Mouse (Mus musculus) heart, embryonic 14.5 days (tissue): ENCODE data around the gene Rere. TPM values are rescaled to one million over a fixed set of nuclear protein-coding genes. Genes with fewer than 3 reads are reported as not detected.

Experiments
- ATAC-seq: fragments of 200-750 bp; cut with Nextera tagmentation; 2 replicates; pipeline ENCODE4 v1.8.0; 2017; ENCODE audit warnings: low read depth, moderate TSS enrichment; ENCODE audit not compliant: insufficient number of reproducible peaks, insufficient read depth, low FRiP score
- H3K27ac ChIP-seq, 2 experiments: fragments of 200-500 bp in 1 of 2; fragments of 300-500 bp in 1 of 2; sonication (generic) in 1 of 2; replicated peaks in 1 of 2; 2 replicates each; pipeline ENCODE4 v1.5.1; 2012 to 2014; ENCODE audit warnings: low read depth in 2 of 2, low read length in 2 of 2, control low read depth in 1 of 2, mild to moderate bottlenecking in 1 of 2, mixed read lengths in 1 of 2; ENCODE audit not compliant: control insufficient read depth in 1 of 2, insufficient read depth in 1 of 2
- H3K27me3 ChIP-seq: fragments of 300-500 bp; sonication (generic); 2 replicates; pipeline ENCODE4 v1.6.1; 2014; ENCODE audit warnings: mild to moderate bottlenecking, low read length, control low read depth; ENCODE audit not compliant: control insufficient read depth, insufficient read depth
- H3K36me3 ChIP-seq: fragments of 300-500 bp; sonication (generic); 2 replicates; pipeline ENCODE4 v1.6.1; 2014; ENCODE audit warnings: mild to moderate bottlenecking, control low read depth, low read length, mixed read lengths; ENCODE audit not compliant: control insufficient read depth, insufficient read depth
- H3K4me1 ChIP-seq, 2 experiments: fragments of 200-500 bp in 1 of 2; fragments of 300-500 bp in 1 of 2; sonication (generic) in 1 of 2; 2 replicates each; pipeline ENCODE4 v1.6.1; 2012 to 2014; ENCODE audit warnings: low read length in 2 of 2, control low read depth in 1 of 2, mixed read lengths in 1 of 2; ENCODE audit not compliant: control insufficient read depth in 2 of 2, insufficient read depth in 2 of 2
- H3K4me2 ChIP-seq: fragments of 300-500 bp; sonication (generic); 2 replicates; pipeline ENCODE4 v1.6.1; 2014; ENCODE audit warnings: mild to moderate bottlenecking, low read length
- H3K4me3 ChIP-seq, 2 experiments: fragments of 200-500 bp in 1 of 2; fragments of 300-500 bp in 1 of 2; sonication (generic) in 1 of 2; 2 replicates each; pipeline ENCODE4 v1.5.1; 2012 to 2014; ENCODE audit warnings: low read length in 2 of 2, mild to moderate bottlenecking in 2 of 2, control low read depth in 1 of 2, low read depth in 1 of 2, moderate library complexity in 1 of 2; ENCODE audit not compliant: control insufficient read depth in 1 of 2, insufficient read depth in 1 of 2
- H3K9ac ChIP-seq: fragments of 300-500 bp; sonication (generic); 2 replicates; pipeline ENCODE4 v1.6.1; 2014; ENCODE audit warnings: mild to moderate bottlenecking, low read length
- H3K9me3 ChIP-seq: fragments of 300-500 bp; sonication (generic); 2 replicates; pipeline ENCODE4 v1.6.1; 2016; ENCODE audit warnings: low read length, control low read depth; ENCODE audit not compliant: control insufficient read depth
- WGBS: fragments of 180-500 bp; shearing (Covaris S2); extraction: QIAGEN DNeasy Blood & Tissue Kit; methylation state at CpG from one replicate; pipeline ENCODE4 v1.1.7; 2014; 5-methylcytosine and 5-hydroxymethylcytosine counted together
- polyA plus RNA-seq: library from polyadenylated mRNA; unstranded; fragments of >200 nt; fragmentation: Nextera tagmentation; extraction: Ambion mirVana; gene quantifications from 2 replicates; pipeline ENCODE4 v1.2.1, GENCODE M21; 2014

Rere gene
- polyA plus RNA-seq, 1 experiment from 2014 or later = 28.5 TPM

DNA sequence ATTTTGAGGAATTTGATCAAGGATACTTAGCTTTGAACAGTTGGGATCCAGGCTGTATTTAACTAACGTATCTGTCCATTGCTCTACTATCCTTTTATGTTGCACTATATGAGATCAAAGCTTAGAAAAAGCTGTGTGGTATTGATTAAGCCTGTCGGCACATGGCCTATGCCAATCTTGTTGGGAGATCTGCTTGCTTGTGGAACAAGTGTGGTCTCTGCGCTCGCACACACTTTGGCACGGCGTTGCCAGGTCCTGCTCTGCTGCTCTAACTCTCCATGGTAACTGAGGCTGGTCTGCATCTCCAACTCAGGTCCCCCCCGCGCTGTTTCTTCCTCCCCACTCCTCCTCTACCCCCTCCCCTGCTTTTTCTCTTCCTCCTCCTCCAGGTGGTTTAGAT, 112.2 kb downstream of the Rere start:
- Histone ChIP-seq H3K27me3 (no peaks in the 10 kb centered on the region), H3K4me1 (peaks cover 19 to 61% of the 10 kb centered on the region in 2 experiments), H3K4me3 (no peak overlapping the region), H3K9ac (no peak overlapping the region), H3K4me2 (no peak overlapping the region), H3K27ac (no peak overlapping the region), H3K36me3 (peaks cover 3% of the 10 kb centered on the region), H3K9me3 (no peaks in the 10 kb centered on the region)
- ATAC-seq = 0 out of 2 replicates have a peak, but pooled peaks have one; percentile 38
- WGBS = 55% methylated on average over 8 of the region's 8 CpGs

DNA sequence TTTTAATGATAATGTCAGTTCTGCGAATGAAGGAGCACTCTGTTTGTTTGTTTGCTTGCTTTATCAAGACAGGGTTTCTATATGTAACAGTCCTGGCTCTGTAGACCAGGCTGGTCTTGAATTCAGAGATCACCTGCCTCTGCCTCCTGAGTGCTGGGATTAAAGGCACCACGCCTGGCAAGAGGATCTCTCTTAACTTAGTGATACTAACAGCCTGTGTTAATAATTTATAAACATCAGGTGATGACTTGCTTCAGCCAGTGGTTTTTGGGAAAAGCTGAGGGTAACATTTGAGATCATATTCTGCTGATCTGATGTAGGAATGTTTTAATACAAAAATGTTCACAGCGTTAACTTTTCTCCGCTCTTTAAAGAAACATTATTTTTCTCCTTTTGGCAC, 112.6 kb downstream of the Rere start:
- Histone ChIP-seq H3K4me3 (no peak overlapping the region), H3K27ac (no peak overlapping the region), H3K27me3 (no peaks in the 10 kb centered on the region), H3K36me3 (peaks cover 3% of the 10 kb centered on the region), H3K9ac (no peak overlapping the region), H3K9me3 (no peaks in the 10 kb centered on the region), H3K4me1 (peaks cover 18 to 58% of the 10 kb centered on the region in 2 experiments), H3K4me2 (no peak overlapping the region)
- 81% methylated on average over 4 of the region's 4 CpGs for WGBS
- no peak for ATAC-seq

DNA sequence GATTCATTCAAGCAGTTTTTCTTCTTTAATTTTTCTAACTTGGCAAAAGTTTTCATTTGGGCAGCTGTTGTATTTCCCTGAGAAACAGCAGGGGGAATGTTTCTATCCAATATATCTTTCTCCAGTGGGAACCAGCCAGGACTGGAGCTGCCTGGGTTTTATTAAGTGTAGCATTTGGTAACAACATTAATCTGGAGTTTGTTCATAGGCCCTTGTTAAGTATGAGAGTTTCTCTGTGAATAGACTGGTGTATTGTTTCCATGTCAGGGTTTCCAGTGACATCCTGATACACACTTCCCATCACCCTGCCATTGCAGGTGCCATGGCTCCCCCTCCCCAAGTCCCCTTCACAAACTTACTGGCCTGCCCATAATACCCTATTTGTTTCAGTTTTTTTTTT, 114.9 kb downstream of the Rere start:
- no peaks in the 10 kb centered on the region for H3K27me3 ChIP-seq
- ATAC-seq = no peak
- H3K9me3 ChIP-seq = no peaks in the 10 kb centered on the region
- peak overlapping the region; percentile 35 for H3K4me2 ChIP-seq
- H3K27ac ChIP-seq = peak overlapping the region in 1 of 2 experiments; percentile 70; a peak in 2 of 4 replicates
- no peaks in the 10 kb centered on the region for H3K36me3 ChIP-seq
- H3K4me1 ChIP-seq = peaks cover 22 to 69% of the 10 kb centered on the region in 2 experiments
- H3K9ac ChIP-seq = peak overlapping the region; percentile 64
- H3K4me3 ChIP-seq = no peak overlapping the region

DNA sequence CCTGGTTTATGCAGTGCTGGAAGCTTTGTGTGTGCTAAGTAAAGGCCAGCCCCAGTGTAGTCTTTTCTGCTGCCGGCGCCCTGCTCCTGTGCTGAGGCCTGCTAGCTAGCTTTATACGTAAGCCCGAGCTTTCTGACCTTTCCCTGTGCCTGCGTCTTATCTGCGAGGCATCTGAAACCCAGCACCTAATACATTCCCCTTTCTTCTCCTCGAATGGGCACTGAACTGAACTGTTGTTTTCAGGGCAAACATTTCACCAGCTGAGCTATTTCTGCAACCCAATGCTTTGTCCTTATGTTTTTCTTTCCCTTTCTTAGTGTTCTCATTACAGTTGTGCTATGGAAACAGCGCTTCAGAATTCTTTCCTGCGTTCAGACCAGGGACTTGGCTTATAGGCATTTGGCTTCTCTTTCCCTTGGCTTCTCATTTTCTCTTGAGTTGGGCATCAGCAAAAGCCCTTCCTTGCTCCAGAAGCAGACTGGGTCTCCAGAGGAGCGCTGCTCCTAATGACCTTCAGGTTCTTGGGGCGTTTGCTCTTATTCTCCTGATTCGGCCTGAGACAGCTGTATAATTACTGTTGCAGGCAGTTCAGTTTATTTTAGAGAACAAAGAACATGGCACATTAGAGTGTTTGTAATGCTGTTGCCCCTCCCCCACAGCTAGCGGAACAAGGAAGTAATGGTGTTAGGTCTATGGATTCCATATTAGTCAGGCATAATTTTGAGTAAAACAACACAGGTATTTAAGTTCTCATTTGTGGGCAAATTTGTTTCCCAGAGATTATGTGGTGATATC, 115.6 kb downstream of the Rere start:
- H3K9me3 ChIP-seq = no peaks in the 10 kb centered on the region
- H3K4me1 ChIP-seq = peaks cover 26 to 69% of the 10 kb centered on the region in 2 experiments
- no peaks in the 10 kb centered on the region for H3K36me3 ChIP-seq
- no peaks in the 10 kb centered on the region for H3K27me3 ChIP-seq
- no peak overlapping the region for H3K4me3 ChIP-seq
- H3K27ac ChIP-seq = peak overlapping the region; percentile 61 to 70
- ATAC-seq = no peak
- H3K9ac ChIP-seq = peak overlapping the region; percentile 64
- peak overlapping the region; percentile 35 for H3K4me2 ChIP-seq
- WGBS = 31% methylated on average over 13 of the region's 13 CpGs

DNA sequence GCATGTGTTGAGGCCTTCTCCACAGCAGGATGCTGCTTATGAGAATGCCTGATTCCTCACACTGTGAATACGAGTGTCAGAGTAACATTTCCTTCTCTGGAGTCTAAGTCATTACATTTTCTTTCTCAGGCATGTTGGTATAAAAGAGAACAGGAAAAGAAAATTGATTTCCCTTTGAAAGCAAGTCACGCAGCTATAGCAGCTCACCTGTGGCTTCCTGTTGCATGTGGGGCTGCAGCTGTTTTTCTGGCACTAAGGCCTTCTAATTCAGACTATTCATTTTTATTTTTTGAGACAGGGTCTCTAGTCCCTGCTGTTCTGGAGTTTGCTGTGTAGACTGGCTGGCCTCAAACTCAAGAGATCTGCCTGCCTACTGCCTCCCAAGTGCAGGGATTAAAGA, 117.6 kb downstream of the Rere start:
- 64% methylated on average over 2 of the region's 2 CpGs for WGBS
- ATAC-seq = no peak

DNA sequence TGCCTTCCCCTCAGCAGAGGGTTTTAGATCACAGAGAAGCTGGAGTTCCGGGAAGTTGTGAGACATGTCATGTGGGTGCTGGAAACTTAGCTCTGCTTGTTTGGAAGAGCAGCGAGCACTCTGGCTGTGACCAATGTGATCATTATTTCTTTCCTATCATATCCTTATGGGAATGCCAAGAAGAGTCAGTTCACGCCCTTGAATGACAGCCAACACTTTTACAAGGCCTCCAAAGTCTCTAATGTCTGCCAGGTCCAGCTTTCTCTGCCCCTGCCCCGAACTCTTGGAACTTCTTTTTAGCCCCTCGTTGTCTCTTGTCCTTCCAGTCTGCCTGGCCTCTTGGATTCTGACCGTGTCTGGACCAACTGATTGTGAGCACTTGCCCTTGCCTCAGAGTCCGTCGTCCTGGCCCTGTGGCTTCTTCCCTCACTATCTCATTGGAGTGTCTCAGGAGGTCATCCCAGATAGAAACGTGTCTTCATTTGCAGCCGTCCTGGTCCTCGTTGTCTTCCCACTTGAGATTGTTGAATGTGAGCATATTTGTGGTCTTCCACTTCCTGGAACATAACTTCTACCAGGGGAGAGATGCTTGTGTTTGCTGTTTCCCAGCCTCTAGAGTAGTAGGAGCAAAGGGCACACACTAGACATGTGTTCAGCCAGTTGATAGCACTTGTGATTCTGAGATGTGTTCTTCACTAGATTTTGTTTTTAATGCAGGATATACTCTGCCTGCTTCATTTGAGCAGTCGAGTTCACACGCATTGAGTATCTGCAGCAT, 120.6 kb downstream of the Rere start:
- Histone ChIP-seq H3K36me3 (no peaks in the 10 kb centered on the region; the same call in 1 of the 2 replicates), H3K9ac (0 out of 2 replicates have a peak overlapping the region, but pooled peaks have one; percentile 27), H3K9me3 (no peaks in the 10 kb centered on the region), H3K27me3 (no peaks in the 10 kb centered on the region), H3K27ac (no peak overlapping the region; a peak in 1 of 4 replicates), H3K4me1 (peaks cover 34 to 80% of the 10 kb centered on the region in 2 experiments), H3K4me3 (no peak overlapping the region), H3K4me2 (no peak overlapping the region)
- 30% methylated on average over 13 of the region's 13 CpGs for WGBS
- no peak for ATAC-seq

More for the DNA sequence above, 117.6 kb downstream of the Rere start:
- no peaks in the 10 kb centered on the region for H3K36me3 ChIP-seq
- no peak overlapping the region for H3K4me2 ChIP-seq
- no peak overlapping the region for H3K9ac ChIP-seq
- no peak overlapping the region for H3K4me3 ChIP-seq
- no peak overlapping the region for H3K27ac ChIP-seq
- no peaks in the 10 kb centered on the region for H3K27me3 ChIP-seq
- peaks cover 34 to 73% of the 10 kb centered on the region in 2 experiments for H3K4me1 ChIP-seq
- no peaks in the 10 kb centered on the region for H3K9me3 ChIP-seq

DNA sequence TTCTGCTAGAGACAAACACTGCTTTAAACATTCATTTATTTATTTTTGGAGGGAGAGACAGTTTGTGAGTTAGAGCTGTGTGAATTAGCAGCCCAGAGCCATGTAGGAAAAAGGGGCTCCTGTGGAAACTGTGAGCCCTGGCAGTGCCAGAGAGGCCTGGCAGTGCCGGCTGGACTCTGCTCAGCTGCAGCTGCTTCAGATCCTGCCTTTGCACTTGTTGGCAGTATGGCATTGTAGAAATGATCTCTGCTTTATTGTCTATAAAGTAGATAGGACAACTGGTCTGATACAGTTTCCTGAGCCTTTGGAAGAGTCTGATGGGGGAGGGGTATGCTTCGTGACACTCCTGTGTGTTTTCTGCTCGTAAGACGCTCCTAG, 121.2 kb downstream of the Rere start:
- H3K27ac ChIP-seq = no peak overlapping the region
- H3K9ac ChIP-seq = 0 out of 2 replicates have a peak overlapping the region, but pooled peaks have one; percentile 27
- WGBS = 54% methylated on average over 4 of the region's 4 CpGs

More for the DNA sequence above, 121.2 kb downstream of the Rere start:
- Histone ChIP-seq H3K4me3 (no peak overlapping the region), H3K4me2 (no peak overlapping the region), H3K36me3 (no peaks in the 10 kb centered on the region; the same call in 1 of the 2 replicates), H3K9me3 (no peaks in the 10 kb centered on the region), H3K27me3 (no peaks in the 10 kb centered on the region), H3K4me1 (peaks cover 32 to 74% of the 10 kb centered on the region in 2 experiments)
- no peak for ATAC-seq
